Mouse (Mus musculus) embryonic facial prominence, embryonic 15.5 days (tissue): ENCODE measurements at regions not wholly inside any gene's neighbourhood (a gene's known extent, or its start where the extent isn't known, plus 50 kb on each side); places are given as distances from the start of the nearest gene placed in this dataset.

ENCODE experiments used
- ATAC-seq: fragments of 200-750 bp; cut with Nextera tagmentation; 2 replicates; pipeline ENCODE4 v1.8.0; 2017; ENCODE audit warnings: low read depth, moderate TSS enrichment; ENCODE audit not compliant: insufficient number of reproducible peaks, low FRiP score, low TSS enrichment
- H3K27ac ChIP-seq: fragments of 300-500 bp; sonication (generic); replicated peaks from 2 replicates; pipeline ENCODE4 v1.5.1; 2015; ENCODE audit warnings: mild to moderate bottlenecking, inconsistent platforms
- H3K27me3 ChIP-seq: fragments of 300-500 bp; sonication (generic); 2 replicates; pipeline ENCODE4 v1.6.1; 2015; ENCODE audit warnings: inconsistent platforms
- H3K36me3 ChIP-seq: fragments of 300-500 bp; sonication (generic); 2 replicates; pipeline ENCODE4 v1.6.1; 2015; ENCODE audit warnings: mild to moderate bottlenecking, inconsistent platforms
- H3K4me1 ChIP-seq: fragments of 300-500 bp; sonication (generic); 2 replicates; pipeline ENCODE4 v1.6.1; 2015; ENCODE audit warnings: inconsistent platforms
- H3K4me2 ChIP-seq: fragments of 300-500 bp; sonication (generic); replicated peaks from 2 replicates; pipeline ENCODE4 v1.6.1; 2015; ENCODE audit warnings: mild to moderate bottlenecking, inconsistent platforms
- H3K4me3 ChIP-seq: fragments of 300-500 bp; sonication (generic); replicated peaks from 2 replicates; pipeline ENCODE4 v1.5.1; 2015; ENCODE audit warnings: mild to moderate bottlenecking, inconsistent platforms
- H3K9ac ChIP-seq: fragments of 300-500 bp; sonication (generic); 2 replicates; pipeline ENCODE4 v1.6.1; 2015; ENCODE audit warnings: inconsistent platforms
- H3K9me3 ChIP-seq: fragments of 300-500 bp; sonication (generic); replicated peaks from 2 replicates; pipeline ENCODE4 v1.6.1; 2016; ENCODE audit warnings: inconsistent platforms
- WGBS: fragments of 180-500 bp; shearing (Covaris S2); methylation state at CpG from one replicate; pipeline ENCODE4 v1.1.7; 2015; 5-methylcytosine and 5-hydroxymethylcytosine counted together

DNA sequence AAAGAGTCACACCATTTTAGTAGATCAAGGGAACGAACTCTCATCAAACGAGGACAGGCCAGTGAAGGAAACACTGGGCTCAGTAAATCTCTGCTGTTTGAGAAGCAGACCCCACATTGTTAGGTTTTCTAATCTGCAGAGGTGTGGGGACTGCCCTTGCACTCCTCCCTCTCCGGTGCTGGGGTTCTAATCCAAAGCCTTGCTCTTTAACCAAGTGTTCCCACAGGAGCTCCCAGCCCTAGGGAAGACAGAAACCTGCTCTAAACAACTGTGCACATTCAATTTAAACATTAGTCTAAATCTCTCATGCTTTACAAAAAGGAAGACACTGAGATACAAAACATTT is 108.1 kb upstream of the Acvr2a start:
- ATAC-seq, result no peak
- Histone ChIP-seq H3K36me3 (no peaks in the 10 kb centered on the region), H3K4me1 (no peaks in the 10 kb centered on the region), H3K27ac (no peak overlapping the region), H3K4me3 (no peak overlapping the region), H3K4me2 (no peak overlapping the region), H3K9ac (no peak overlapping the region), H3K27me3 (no peaks in the 10 kb centered on the region), H3K9me3 (no peaks in the 10 kb centered on the region)
- 46% methylated on average over 3 of the region's 3 CpGs for WGBS

DNA sequence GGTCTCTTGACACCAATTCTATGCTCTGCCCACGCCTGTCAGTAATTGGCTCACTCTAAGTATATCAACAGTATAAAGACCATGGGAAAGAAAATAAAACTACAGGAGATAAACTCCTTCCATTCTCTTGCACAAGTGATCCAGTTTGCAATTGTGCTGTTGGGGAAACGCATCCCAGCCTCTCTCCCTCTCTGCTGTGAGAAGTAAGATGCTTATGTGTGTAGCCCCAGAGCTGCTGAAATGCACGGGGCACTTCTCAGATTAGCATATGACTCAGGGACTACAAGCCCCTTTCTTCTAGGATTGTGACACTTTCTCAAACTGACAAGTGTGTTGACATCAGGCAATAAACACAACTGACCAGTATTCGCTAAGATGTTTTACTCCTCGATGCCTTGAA is 107.7 kb upstream of the Acvr2a start:
- Histone ChIP-seq H3K4me2 (no peak overlapping the region), H3K27ac (no peak overlapping the region), H3K9me3 (no peaks in the 10 kb centered on the region), H3K9ac (no peak overlapping the region), H3K36me3 (no peaks in the 10 kb centered on the region), H3K4me3 (no peak overlapping the region), H3K4me1 (no peaks in the 10 kb centered on the region), H3K27me3 (no peaks in the 10 kb centered on the region)
- ATAC-seq, result no peak
- WGBS, result 47% methylated on average over 5 of the region's 5 CpGs

DNA sequence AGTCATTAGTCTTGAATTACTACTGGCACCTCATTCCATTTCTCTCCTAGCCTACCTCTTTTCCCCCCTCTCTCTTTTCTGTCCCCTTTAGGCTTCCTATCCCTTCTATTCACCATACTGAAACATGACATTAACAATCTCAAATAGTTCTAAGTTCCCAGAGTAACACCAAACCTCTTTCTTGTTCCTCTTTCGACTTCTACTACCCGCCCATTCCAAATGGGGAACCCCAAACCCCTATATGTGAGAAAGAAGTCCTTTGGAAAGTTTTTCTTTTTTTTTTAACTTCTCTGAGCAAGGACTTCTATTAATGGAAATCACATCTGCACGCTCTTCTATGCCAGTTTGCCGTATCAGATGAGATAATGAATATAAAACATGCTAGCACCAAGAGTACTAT is 97.7 kb upstream of the Acvr2a start:
- Histone ChIP-seq H3K4me2 (no peak overlapping the region), H3K9me3 (no peaks in the 10 kb centered on the region), H3K27me3 (no peaks in the 10 kb centered on the region), H3K4me1 (no peaks in the 10 kb centered on the region), H3K9ac (no peak overlapping the region), H3K4me3 (no peak overlapping the region), H3K27ac (no peak overlapping the region), H3K36me3 (no peaks in the 10 kb centered on the region)
- ATAC-seq, result no peak
- WGBS, result 90% methylated on average over 4 of the region's 4 CpGs

DNA sequence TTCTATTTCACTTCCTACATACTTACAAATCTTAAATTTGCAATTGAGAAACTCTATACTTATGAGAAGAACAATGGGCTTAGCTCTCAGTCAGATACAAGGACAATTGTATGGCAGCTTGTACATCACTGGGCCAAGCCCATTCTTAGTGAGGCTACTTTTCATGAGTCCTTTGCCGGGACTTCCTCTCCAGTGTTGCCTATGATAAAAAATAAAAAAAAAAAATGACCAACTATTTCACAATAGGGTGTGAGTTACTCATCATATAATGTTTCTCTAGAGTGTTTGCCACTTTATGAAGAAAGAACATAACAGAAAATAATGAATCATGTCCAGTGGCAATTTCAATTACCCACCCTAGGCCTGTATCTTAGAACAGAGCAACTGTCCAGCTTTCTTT is 96.1 kb upstream of the Acvr2a start:
- no peak overlapping the region for H3K4me3 ChIP-seq
- no peaks in the 10 kb centered on the region for H3K9me3 ChIP-seq
- H3K9ac ChIP-seq, result no peak overlapping the region
- no peak overlapping the region for H3K4me2 ChIP-seq
- no peaks in the 10 kb centered on the region for H3K27me3 ChIP-seq
- H3K27ac ChIP-seq, result no peak overlapping the region
- H3K4me1 ChIP-seq, result no peaks in the 10 kb centered on the region
- ATAC-seq, result no peak
- no peaks in the 10 kb centered on the region for H3K36me3 ChIP-seq
- WGBS, result 82% methylated on average over 1 of the region's 1 CpGs

DNA sequence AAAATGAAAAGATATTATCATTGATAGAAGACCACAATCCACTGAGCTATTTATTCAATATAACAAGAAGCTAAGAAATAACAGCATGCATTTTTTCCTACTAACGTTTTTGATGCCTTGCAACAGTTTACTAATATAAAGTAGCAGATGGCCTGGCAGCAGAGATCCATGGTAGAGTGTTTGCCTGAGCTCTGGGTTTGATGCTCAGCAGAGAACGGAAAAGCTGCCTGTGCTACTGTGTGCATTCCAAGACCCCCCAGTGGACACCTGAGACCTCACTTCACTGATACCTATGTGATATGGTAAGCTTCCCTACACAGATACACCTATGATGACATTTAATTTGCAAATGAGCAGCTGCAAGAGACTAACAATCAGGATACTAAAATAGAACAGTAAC is 95.6 kb upstream of the Acvr2a start:
- no peaks in the 10 kb centered on the region for H3K27me3 ChIP-seq
- no peak overlapping the region for H3K4me2 ChIP-seq
- no peak overlapping the region for H3K27ac ChIP-seq
- 79% methylated on average over 2 of the region's 2 CpGs for WGBS
- no peaks in the 10 kb centered on the region for H3K9me3 ChIP-seq
- ATAC-seq, result no peak
- H3K36me3 ChIP-seq, result no peaks in the 10 kb centered on the region
- no peaks in the 10 kb centered on the region for H3K4me1 ChIP-seq
- no peak overlapping the region for H3K4me3 ChIP-seq
- no peak overlapping the region for H3K9ac ChIP-seq

DNA sequence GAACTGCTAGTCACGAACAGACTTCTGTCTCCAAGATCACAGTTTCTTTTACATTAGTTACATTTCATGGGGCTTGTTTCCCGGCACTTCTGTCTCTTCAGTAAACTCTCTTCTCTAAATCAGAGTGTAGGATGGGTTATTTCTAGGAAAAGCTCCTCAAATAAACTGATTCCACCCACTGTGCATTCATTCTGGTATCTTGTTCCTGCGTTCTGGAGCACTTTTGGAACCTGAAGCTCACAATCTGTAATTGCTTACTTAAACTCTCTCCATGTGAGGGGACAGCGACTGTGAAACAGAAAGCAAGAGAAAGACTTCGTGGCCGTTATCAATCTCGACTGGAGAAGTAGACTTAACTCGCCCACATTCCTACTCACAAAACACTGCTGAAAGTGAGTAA is 83.1 kb upstream of the Acvr2a start:
- no peak overlapping the region for H3K4me2 ChIP-seq
- ATAC-seq, result no peak
- no peak overlapping the region for H3K4me3 ChIP-seq
- H3K27me3 ChIP-seq, result no peaks in the 10 kb centered on the region
- H3K9ac ChIP-seq, result no peak overlapping the region
- H3K27ac ChIP-seq, result no peak overlapping the region
- 52% methylated on average over 8 of the region's 8 CpGs for WGBS
- H3K9me3 ChIP-seq, result no peaks in the 10 kb centered on the region
- H3K36me3 ChIP-seq, result no peaks in the 10 kb centered on the region
- no peaks in the 10 kb centered on the region for H3K4me1 ChIP-seq

DNA sequence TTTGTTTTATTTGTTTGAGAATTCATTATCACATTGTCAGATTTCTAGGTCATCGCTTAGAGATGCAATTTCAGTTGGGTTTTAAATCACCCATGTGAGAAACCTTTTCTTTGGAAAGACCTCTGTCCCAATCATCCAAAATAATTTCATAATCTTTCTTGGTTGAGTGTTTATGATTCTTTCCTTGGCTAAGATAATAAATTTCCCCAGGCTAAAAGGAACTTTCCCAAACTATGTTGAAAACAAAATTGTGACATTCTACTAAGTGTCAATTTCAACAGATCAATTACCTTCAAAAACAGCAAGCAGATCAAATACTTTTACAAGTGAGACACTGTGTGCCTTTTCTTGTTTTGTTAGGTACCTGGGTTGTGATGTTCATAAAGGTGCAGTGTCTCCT is 80.0 kb upstream of the Acvr2a start:
- Histone ChIP-seq H3K27ac (no peak overlapping the region), H3K36me3 (no peaks in the 10 kb centered on the region), H3K9ac (no peak overlapping the region), H3K9me3 (no peaks in the 10 kb centered on the region), H3K4me3 (no peak overlapping the region), H3K4me2 (no peak overlapping the region), H3K4me1 (no peaks in the 10 kb centered on the region), H3K27me3 (no peaks in the 10 kb centered on the region)
- no peak for ATAC-seq
- 83% methylated on average over 1 of the region's 1 CpGs for WGBS

DNA sequence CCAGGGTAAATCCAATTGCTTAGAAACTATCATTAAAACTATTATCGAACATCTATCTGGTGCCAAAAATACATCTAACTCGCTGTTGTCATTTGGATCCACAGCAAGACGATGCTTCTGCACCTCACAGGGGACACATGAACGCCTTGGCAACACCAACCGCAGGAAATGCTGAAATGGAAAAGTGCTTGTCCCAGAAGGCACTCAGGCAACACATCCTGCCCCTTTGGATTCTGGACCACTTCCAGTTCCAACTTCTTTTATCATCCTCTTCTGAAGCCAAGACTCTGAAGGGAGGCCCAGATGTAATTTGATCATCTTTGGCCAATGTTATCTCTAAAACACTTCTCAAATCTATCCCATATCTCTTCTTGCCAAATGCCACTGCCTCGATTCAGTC is 79.4 kb upstream of the Acvr2a start:
- WGBS, result 57% methylated on average over 6 of the region's 6 CpGs
- no peak for ATAC-seq
- H3K4me3 ChIP-seq, result no peak overlapping the region
- no peak overlapping the region for H3K9ac ChIP-seq
- H3K9me3 ChIP-seq, result no peaks in the 10 kb centered on the region
- H3K27me3 ChIP-seq, result no peaks in the 10 kb centered on the region
- H3K36me3 ChIP-seq, result no peaks in the 10 kb centered on the region
- H3K27ac ChIP-seq, result no peak overlapping the region
- no peaks in the 10 kb centered on the region for H3K4me1 ChIP-seq
- no peak overlapping the region for H3K4me2 ChIP-seq

DNA sequence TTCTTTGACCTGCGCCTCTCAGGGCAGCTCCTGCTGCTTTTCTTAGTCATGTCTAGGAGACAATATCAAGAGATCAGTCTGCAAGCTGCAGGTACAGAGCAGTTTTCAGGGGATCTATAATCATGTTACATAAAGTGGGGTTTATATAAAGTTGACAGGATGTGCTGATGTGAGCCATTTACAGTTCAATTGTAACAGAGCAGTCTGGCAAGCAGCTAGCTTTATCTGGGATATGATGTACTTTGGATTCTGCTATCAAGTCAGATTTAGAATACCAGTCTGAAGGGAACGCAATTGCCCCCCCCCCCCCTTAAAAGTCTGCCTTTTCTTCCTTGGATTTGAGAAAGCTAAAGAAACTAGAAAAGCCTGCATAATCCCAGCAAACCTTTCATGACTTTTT is 77.6 kb upstream of the Acvr2a start:
- Histone ChIP-seq H3K9ac (no peak overlapping the region), H3K4me1 (no peaks in the 10 kb centered on the region), H3K4me2 (no peak overlapping the region), H3K9me3 (no peaks in the 10 kb centered on the region), H3K36me3 (no peaks in the 10 kb centered on the region), H3K27me3 (no peaks in the 10 kb centered on the region), H3K4me3 (no peak overlapping the region), H3K27ac (no peak overlapping the region)
- ATAC-seq, result no peak
- WGBS, result 83% methylated on average over 2 of the region's 2 CpGs
